16 mouse cellular contexts compared by ENCODE assay signal in genomic region chr10:128522351-128522750, GRCm38 (mm10).
"Had no signal": no experiment of that assay in that cellular context is flagged by ENCODE, and none has a peak within 500 bp of the region (broad histone marks: within the 10 kb centered on the region; RNA-seq: fewer than 3 reads in every experiment).

No protein-coding gene starts in this region.

- DNase-seq: heart, postnatal 10 days; heart, postnatal 14 days; heart, postnatal 36 days; heart, postnatal 4 days; kidney, adult 11 months; kidney, adult 18-20 months; kidney, adult 2 months; kidney, adult 8-10 months; kidney, adult 9 months; kidney, postnatal 10 days; kidney, postnatal 14 days; kidney, postnatal 25 days; kidney, postnatal 36 days; kidney, postnatal 4 days; layer of hippocampus, adult 9-11 months; layer of hippocampus, postnatal 36 days had no signal
